Mouse (Mus musculus): ENCODE data around the gene Ano4. TPM values are rescaled to one million over a fixed set of nuclear protein-coding genes. Genes with fewer than 3 reads are reported as not detected.

The Ano4 gene
- total and polyA plus RNA-seq, 3 experiments, result not detected

DNA sequence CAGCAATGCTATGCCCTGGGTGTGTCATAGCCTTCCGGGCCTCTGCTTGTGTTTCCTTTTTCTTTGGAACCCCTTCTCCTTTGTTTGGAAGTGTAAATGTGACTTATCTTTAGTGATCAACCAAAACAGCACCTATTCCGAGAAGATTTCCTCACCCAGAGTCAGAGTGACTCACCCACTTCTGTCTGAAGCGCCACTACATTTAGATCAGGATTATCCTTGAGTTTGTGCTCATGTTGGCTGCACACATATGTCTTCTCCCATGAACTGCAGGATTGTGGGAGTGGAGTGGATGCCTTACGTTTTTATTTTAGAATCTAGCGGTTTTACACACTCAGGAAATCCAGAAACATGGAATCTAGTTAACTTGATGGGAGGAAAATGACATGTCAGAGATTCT lies 383.8 kb downstream of the Ano4 start:
- H3K4me1 ChIP-seq (ENCODE audit: control insufficient read depth in 1 of 2, insufficient read depth in 2 of 2), result no peaks in the 10 kb centered on the region
- no peak overlapping the region for H3K4me3 ChIP-seq (replicated peaks in 1 of 3; ENCODE audit: low read depth in 2 of 3, low read length in 2 of 3, poor library complexity in 1 of 3)
- DNase-seq (ENCODE audit: extremely low read depth), result no peak
- no peaks in the 10 kb centered on the region for H3K79me2 ChIP-seq (replicated peaks; ENCODE audit: control insufficient read depth, extremely low read depth, insufficient read depth, poor library complexity, severe bottlenecking)
- H3K9me3 ChIP-seq (replicated peaks; ENCODE audit: low read length), result no peaks in the 10 kb centered on the region
- TF ChIP-seq JUND (conservative IDR thresholded peaks at IDR 0.05; ENCODE audit: low read depth, low read length) (no peak), MYC (IDR thresholded peaks at IDR 0.05; ENCODE audit: low read depth, low read length) (no peak), SMC3 (IDR thresholded peaks at IDR 0.05; ENCODE audit: low read depth, low read length) (no peak)
- in situ Hi-C loops (cut with MboI; ENCODE audit: low pct_ligation_motif_present, low pct_unique_long_range_greater_than_20kb, low sequenced_read_pairs), result no loop called here
- dilution Hi-C loops (cut with MboI; ENCODE audit: extremely low pct_ligation_motif_present, extremely low pct_unique_long_range_greater_than_20kb, low sequenced_read_pairs), result no loop called here
- H3K4me2 ChIP-seq (ENCODE audit: insufficient read depth, low read depth, poor library complexity, severe bottlenecking), result no peak overlapping the region
- H3K36me3 ChIP-seq (replicated peaks in 1 of 2; ENCODE audit: control insufficient read depth in 1 of 2, insufficient read depth in 1 of 2, low read length in 1 of 2), result no peaks in the 10 kb centered on the region
- no peak overlapping the region for H3K9ac ChIP-seq (ENCODE audit: insufficient read depth, low read depth)
- no peak overlapping the region for H3K27ac ChIP-seq (ENCODE audit: insufficient read depth, low read depth)
- no peaks in the 10 kb centered on the region for H3K27me3 ChIP-seq (replicated peaks)

DNA sequence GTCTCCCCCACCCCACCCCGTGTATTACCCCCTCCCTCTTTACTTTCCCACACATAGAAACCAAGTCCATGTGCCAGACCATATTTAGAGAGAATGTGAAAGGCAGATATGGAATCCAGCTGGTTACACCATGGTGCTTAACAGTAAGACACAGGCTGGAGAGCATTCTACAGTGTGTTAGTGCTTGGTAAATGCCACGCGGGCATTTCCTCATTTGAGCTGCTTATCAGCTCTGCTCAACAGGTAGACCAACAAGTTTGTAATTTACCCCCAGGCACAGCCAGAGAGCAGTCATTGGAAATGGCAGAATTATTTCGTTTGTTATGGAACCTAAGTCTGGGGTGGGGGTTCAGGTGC lies 394.3 kb downstream of the Ano4 start:
- no peak for TF ChIP-seq KAT2A (IDR thresholded peaks at IDR 0.05; ENCODE audit: insufficient replicate concordance, low read length)
- TF ChIP-seq TBP (conservative IDR thresholded peaks at IDR 0.05; ENCODE audit: low read depth, low read length), result no peak
- no peak for TF ChIP-seq BHLHE40 (IDR thresholded peaks at IDR 0.05; ENCODE audit: low read depth, low read length)
- TF ChIP-seq MXI1 (IDR thresholded peaks at IDR 0.05; ENCODE audit: low read depth, low read length), result no peak
- no peak for TF ChIP-seq EP300 (IDR thresholded peaks at IDR 0.05; ENCODE audit: low read length)
- TF ChIP-seq SIN3A (IDR thresholded peaks at IDR 0.05; ENCODE audit: low read length), result no peak
- TF ChIP-seq ELF1 (IDR thresholded peaks at IDR 0.05; ENCODE audit: low read depth, low read length), result no peak
- TF ChIP-seq NELFE (IDR thresholded peaks at IDR 0.05; ENCODE audit: low read depth, low read length), result no peak
- no peak for TF ChIP-seq NRF1 (IDR thresholded peaks at IDR 0.05; ENCODE audit: low read depth, low read length)
- TF ChIP-seq HCFC1 (IDR thresholded peaks at IDR 0.05; ENCODE audit: low read depth, low read length), result no peak
- TF ChIP-seq ZMIZ1 (IDR thresholded peaks at IDR 0.05; ENCODE audit: low read depth, low read length), result no peak
- in situ Hi-C loops (cut with MboI; ENCODE audit: low pct_ligation_motif_present, low pct_unique_long_range_greater_than_20kb, low sequenced_read_pairs), result no loop called here
- DNase-seq (ENCODE audit: extremely low read depth), result no peak
- Histone ChIP-seq H3K4me3 (replicated peaks in 1 of 3; ENCODE audit: low read depth in 2 of 3, low read length in 2 of 3, poor library complexity in 1 of 3) (no peak overlapping the region), H3K4me2 (ENCODE audit: insufficient read depth, low read depth, poor library complexity, severe bottlenecking) (no peak overlapping the region), H3K27me3 (replicated peaks) (no peaks in the 10 kb centered on the region), H3K79me2 (replicated peaks; ENCODE audit: control insufficient read depth, extremely low read depth, insufficient read depth, poor library complexity, severe bottlenecking) (no peaks in the 10 kb centered on the region), H3K9ac (ENCODE audit: insufficient read depth, low read depth) (no peak overlapping the region), H3K9me3 (replicated peaks; ENCODE audit: low read length) (no peaks in the 10 kb centered on the region), H3K36me3 (replicated peaks in 1 of 2; ENCODE audit: control insufficient read depth in 1 of 2, insufficient read depth in 1 of 2, low read length in 1 of 2) (no peaks in the 10 kb centered on the region), H3K27ac (ENCODE audit: insufficient read depth, low read depth) (no peak overlapping the region), H3K4me1 (ENCODE audit: control insufficient read depth in 1 of 2, insufficient read depth in 2 of 2) (no peaks in the 10 kb centered on the region)
- dilution Hi-C loops (cut with MboI; ENCODE audit: extremely low pct_ligation_motif_present, extremely low pct_unique_long_range_greater_than_20kb, low sequenced_read_pairs), result no loop called here

DNA sequence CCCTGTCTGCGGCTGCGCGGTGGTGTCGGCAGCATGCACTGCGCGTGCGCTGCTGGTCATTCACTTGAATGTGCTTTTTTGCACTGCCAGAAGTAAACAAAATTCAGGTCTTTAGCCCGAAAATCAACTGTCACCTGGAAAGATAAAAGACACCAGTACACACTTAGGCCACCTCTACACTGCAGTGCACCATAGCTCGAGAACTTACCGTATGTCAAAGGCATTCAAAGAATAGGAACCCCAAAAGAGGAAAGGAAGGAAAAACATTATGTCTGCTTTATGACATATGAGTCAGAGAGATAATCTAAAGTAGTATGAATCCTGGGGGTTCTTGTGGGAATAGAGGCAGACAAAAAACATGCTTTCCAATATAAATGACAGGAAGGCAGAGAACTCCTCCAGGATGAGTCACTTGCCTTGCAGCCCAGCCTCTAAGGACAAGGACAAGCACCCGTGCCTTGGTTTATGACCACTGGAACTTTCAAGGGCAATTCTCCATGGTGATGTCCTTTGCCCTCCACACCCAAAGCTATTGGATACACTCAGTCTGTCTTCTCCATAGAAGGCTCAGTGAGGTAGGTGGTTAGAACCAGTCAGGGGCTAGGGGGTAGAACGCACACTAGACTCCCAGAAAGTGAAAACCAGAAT lies 394.8 kb downstream of the Ano4 start:
- no peak overlapping the region for H3K4me2 ChIP-seq (ENCODE audit: insufficient read depth, low read depth, poor library complexity, severe bottlenecking)
- H3K79me2 ChIP-seq (replicated peaks; ENCODE audit: control insufficient read depth, extremely low read depth, insufficient read depth, poor library complexity, severe bottlenecking), result no peaks in the 10 kb centered on the region
- H3K27ac ChIP-seq (ENCODE audit: insufficient read depth, low read depth), result no peak overlapping the region
- TF ChIP-seq SIN3A (IDR thresholded peaks at IDR 0.05; ENCODE audit: low read length) (no peak), USF1 (IDR thresholded peaks at IDR 0.05; ENCODE audit: low read depth, low read length) (no peak), MEF2A (IDR thresholded peaks at IDR 0.05; ENCODE audit: borderline replicate concordance, low read depth, low read length) (no peak), RCOR1 (conservative IDR thresholded peaks at IDR 0.05; ENCODE audit: low read depth, low read length) (no peak), CHD2 (IDR thresholded peaks at IDR 0.05; ENCODE audit: low read length) (no peak), UBTF (IDR thresholded peaks at IDR 0.05; ENCODE audit: low read depth, low read length) (no peak), MAFK (IDR thresholded peaks at IDR 0.05; ENCODE audit: insufficient replicate concordance, low read length) (no peak)
- no peaks in the 10 kb centered on the region for H3K4me1 ChIP-seq (ENCODE audit: control insufficient read depth in 1 of 2, insufficient read depth in 2 of 2)
- no peaks in the 10 kb centered on the region for H3K36me3 ChIP-seq (replicated peaks in 1 of 2; ENCODE audit: control insufficient read depth in 1 of 2, insufficient read depth in 1 of 2, low read length in 1 of 2)
- in situ Hi-C loops (cut with MboI; ENCODE audit: low pct_ligation_motif_present, low pct_unique_long_range_greater_than_20kb, low sequenced_read_pairs) (no loop called here), dilution Hi-C loops (cut with MboI; ENCODE audit: extremely low pct_ligation_motif_present, extremely low pct_unique_long_range_greater_than_20kb, low sequenced_read_pairs) (no loop called here)
- no peak overlapping the region for H3K9ac ChIP-seq (ENCODE audit: insufficient read depth, low read depth)
- no peak overlapping the region for H3K4me3 ChIP-seq (replicated peaks in 1 of 3; ENCODE audit: low read depth in 2 of 3, low read length in 2 of 3, poor library complexity in 1 of 3)
- no peaks in the 10 kb centered on the region for H3K9me3 ChIP-seq (replicated peaks; ENCODE audit: low read length)
- no peak for DNase-seq (ENCODE audit: extremely low read depth)
- H3K27me3 ChIP-seq (replicated peaks), result no peaks in the 10 kb centered on the region

Data from CH12.LX (cell line).